ENCODE assay signal across 8 mouse cellular contexts in genomic region chr4:133479458-133480184, GRCm38 (mm10). TPM values are rescaled to one million over a fixed set of nuclear protein-coding genes. Genes with fewer than 3 reads are reported as not detected.
DNase-seq lines count a peak whose midpoint lies in the region; ATAC-seq and TF ChIP-seq lines count a peak whose summit lies in the region.

Tent5b (plus strand) TSS chr4:133480132.

- peak within 1 kb of the TSS; percentile 57 for H3K4me3 ChIP-seq in hindbrain, embryonic 10.5 days
- H3K4me3 ChIP-seq in lung, postnatal 0 days (ENCODE audit: low read depth, low read length), result peak within 1 kb of the TSS; percentile 52

- H3K4me1 ChIP-seq in hindbrain, embryonic 10.5 days (replicated peaks), result peaks cover 28% of the 10 kb centered on the region
- H3K4me1 ChIP-seq in lung, postnatal 0 days (ENCODE audit: insufficient read depth, low read depth, low read length), result no peaks in the 10 kb centered on the region

- H3K9me3 ChIP-seq in hindbrain, embryonic 10.5 days, result no peaks in the 10 kb centered on the region
- H3K9me3 ChIP-seq in lung, postnatal 0 days (ENCODE audit: low read length), result no peaks in the 10 kb centered on the region

- H3K9ac ChIP-seq in lung, postnatal 0 days (replicated peaks; ENCODE audit: low read depth), result peak within 1 kb of the TSS; percentile 48

- peak; percentile 95 for TF ChIP-seq CTCF in lung, postnatal 0 days (IDR thresholded peaks at IDR 0.05)

- ATAC-seq in lung, postnatal 0 days, result peak; percentile 95

- peaks cover 73% of the 10 kb centered on the region for H3K27me3 ChIP-seq in hindbrain, embryonic 10.5 days (ENCODE audit: insufficient read depth, poor library complexity, severe bottlenecking)
- no peaks in the 10 kb centered on the region for H3K27me3 ChIP-seq in lung, postnatal 0 days (replicated peaks; ENCODE audit: insufficient read depth, low read length)

- peak; percentile 99 for DNase-seq in MEL-GATA-1-ER (ENCODE audit: extremely low read depth, low read depth)
- peak; percentile 94 for DNase-seq in cerebellum, adult 8-10 months
- DNase-seq in forelimb bud, embryonic 11.5 days (ENCODE audit: low read depth, low spot score), result peak; percentile 97
- DNase-seq in hindbrain, embryonic 10.5 days (ENCODE audit: low spot score), result peak; percentile 99
- peak; percentile 99 for DNase-seq in layer of hippocampus, adult 9-11 months
- DNase-seq in lung, postnatal 0 days (ENCODE audit: low spot score), result peak; percentile 99
- DNase-seq in ovary, postnatal 36 days (ENCODE audit: low spot score), result peak; percentile 96
- peak; percentile 93 for DNase-seq in thymus, postnatal 25 days

- no peaks in the 10 kb centered on the region for H3K36me3 ChIP-seq in hindbrain, embryonic 10.5 days
- no peaks in the 10 kb centered on the region for H3K36me3 ChIP-seq in lung, postnatal 0 days (ENCODE audit: insufficient read depth, low read length)

- peak within 1 kb of the TSS; percentile 68 for H3K27ac ChIP-seq in hindbrain, embryonic 10.5 days
- H3K27ac ChIP-seq in lung, postnatal 0 days (ENCODE audit: low read length), result peak within 1 kb of the TSS; percentile 71

- H3K4me2 ChIP-seq in lung, postnatal 0 days (replicated peaks; ENCODE audit: low read depth, low read length), result peak within 1 kb of the TSS; percentile 63

- WGBS in hindbrain, embryonic 10.5 days, result 3% methylated on average over 29 of the region's 29 CpGs
- 3% methylated on average over 27 of the region's 29 CpGs for WGBS in lung, postnatal 0 days

- peak; percentile 72; the same call in 1 of the 2 replicates for TF ChIP-seq EP300 in lung, postnatal 0 days (IDR thresholded peaks at IDR 0.05)

RNA-seq across cellular contexts. Expression of gene Tent5b, which starts in this region (rescaled TPM):
- 1.2 and 2.1 TPM in 2 replicates for polyA plus RNA-seq in hindbrain, embryonic 10.5 days (2016; fragmentation: Nextera tagmentation; extraction: Ambion mirVana)
- polyA plus RNA-seq in lung, postnatal 0 days (2015; fragmentation: Nextera tagmentation; extraction: Ambion mirVana), result 11.0 and 19.1 TPM in 2 replicates

Comparison
In these comparisons a context has a peak if more than half of its experiments do, and no peak if none do; other contexts are left out.
1. Peak in every context shown above with its lines: DNase-seq, ATAC-seq, H3K4me3 ChIP-seq and H3K27ac ChIP-seq.